ENCODE assay signal across 15 mouse cellular contexts in the genomic region with DNA sequence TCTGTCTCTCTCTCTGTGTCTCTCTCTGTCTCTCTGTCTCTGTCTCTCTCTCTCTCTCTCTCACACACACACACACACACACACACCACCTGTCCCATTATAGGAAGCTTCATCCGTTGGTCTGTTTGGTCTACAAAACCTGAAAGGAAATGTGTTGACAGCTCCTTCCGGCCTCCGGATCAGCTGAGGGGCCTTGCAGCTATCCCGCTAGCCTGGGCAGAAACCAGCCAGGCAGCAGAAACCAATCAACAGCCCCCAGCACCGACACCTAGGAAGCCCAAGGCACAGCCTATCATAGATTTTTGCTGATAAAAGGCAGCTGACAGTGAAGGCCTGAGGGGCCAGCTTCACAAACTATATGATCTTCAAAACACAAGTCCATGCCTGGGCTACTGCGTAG. TPM values are rescaled to one million over a fixed set of nuclear protein-coding genes. Genes with fewer than 3 reads are reported as not detected.
DNase-seq lines count a peak whose midpoint lies in the region; ATAC-seq and TF ChIP-seq lines count a peak whose summit lies in the region.
"Had no signal": no experiment of that assay in that cellular context is flagged by ENCODE, and none has a peak within 500 bp of the region (broad histone marks: within the 10 kb centered on the region; RNA-seq: fewer than 3 reads in every experiment).

No protein-coding gene starts in this region.

- H3K4me2 ChIP-seq in heart, embryonic 11.5 days = no peak overlapping the region
- no peak overlapping the region for H3K4me2 ChIP-seq in liver, embryonic 11.5 days
- H3K4me2 ChIP-seq in forebrain, postnatal 0 days (ENCODE audit: low read depth) = no peak overlapping the region
- H3K4me2 ChIP-seq: limb, embryonic 13.5 days; neural tube, embryonic 12.5 days had no signal

- DNase-seq in heart, embryonic 10.5 days (ENCODE audit: low spot score) = no peak
- DNase-seq in A20 (ENCODE audit: low read depth, low spot score) = peak; percentile 55
- DNase-seq in liver, embryonic 11.5 days (ENCODE audit: low spot score) = no peak
- DNase-seq in spleen, postnatal 36 days (ENCODE audit: low spot score in 2 of 2) = peak; percentile 56 to 61
- DNase-seq in limb, embryonic 10.5 days (ENCODE audit: low spot score) = no peak
- no peak for DNase-seq in urinary bladder, postnatal 10 days (ENCODE audit: low spot score)
- no peak for DNase-seq in forebrain, postnatal 0 days
- DNase-seq: heart, postnatal 14 days; right cerebral cortex, adult 18-20 months had no signal

- no peak for TF ChIP-seq CTCF in forebrain, postnatal 0 days (IDR thresholded peaks at IDR 0.05; ENCODE audit: low read depth)

- WGBS in heart, embryonic 10.5 days = 20% methylated on average over 6 of the region's 6 CpGs
- WGBS in heart, embryonic 11.5 days (ENCODE audit: insufficient replicate concordance) = 26% methylated on average over 6 of the region's 6 CpGs
- WGBS in liver, embryonic 11.5 days = 32% methylated on average over 6 of the region's 6 CpGs
- WGBS in limb, embryonic 10.5 days = 68% methylated on average over 6 of the region's 6 CpGs
- WGBS in forebrain, postnatal 0 days = 82% methylated on average over 6 of the region's 6 CpGs

- peaks cover 10% of the 10 kb centered on the region for H3K4me1 ChIP-seq in heart, embryonic 10.5 days
- peaks cover 5% of the 10 kb centered on the region for H3K4me1 ChIP-seq in heart, embryonic 11.5 days (ENCODE audit: control insufficient read depth, insufficient read depth, low read length)
- H3K4me1 ChIP-seq in liver, embryonic 11.5 days (replicated peaks; ENCODE audit: control insufficient read depth, insufficient read depth, low read length) = peaks cover 16% of the 10 kb centered on the region
- no peaks in the 10 kb centered on the region; the same call in 1 of the 2 replicates for H3K4me1 ChIP-seq in limb, embryonic 10.5 days
- no peaks in the 10 kb centered on the region for H3K4me1 ChIP-seq in forebrain, postnatal 0 days (ENCODE audit: insufficient read depth)
- H3K4me1 ChIP-seq: limb, embryonic 13.5 days; neural tube, embryonic 12.5 days had no signal

- no peaks in the 10 kb centered on the region for H3K9me3 ChIP-seq in heart, embryonic 10.5 days
- peaks cover 2% of the 10 kb centered on the region; the same call in 1 of the 2 replicates for H3K9me3 ChIP-seq in heart, embryonic 11.5 days (replicated peaks; ENCODE audit: control insufficient read depth, low read length)
- H3K9me3 ChIP-seq in liver, embryonic 11.5 days (ENCODE audit: control insufficient read depth, low read length) = peaks cover 3% of the 10 kb centered on the region; the same call in 1 of the 2 replicates
- H3K9me3 ChIP-seq in limb, embryonic 10.5 days (replicated peaks) = no peaks in the 10 kb centered on the region
- H3K9me3 ChIP-seq in forebrain, postnatal 0 days (ENCODE audit: low read length) = no peaks in the 10 kb centered on the region
- H3K9me3 ChIP-seq: neural tube, embryonic 12.5 days had no signal

- peak overlapping the region; percentile 16; the same call in 1 of the 2 replicates for H3K27ac ChIP-seq in heart, embryonic 10.5 days
- no peak overlapping the region for H3K27ac ChIP-seq in heart, embryonic 11.5 days (ENCODE audit: low read depth, low read length)
- no peak overlapping the region for H3K27ac ChIP-seq in liver, embryonic 11.5 days (ENCODE audit: low read depth, low read length)
- no peak overlapping the region for H3K27ac ChIP-seq in limb, embryonic 10.5 days
- H3K27ac ChIP-seq in forebrain, postnatal 0 days (ENCODE audit: low read depth, low read length) = no peak overlapping the region
- H3K27ac ChIP-seq: limb, embryonic 13.5 days; neural tube, embryonic 12.5 days; stomach, postnatal 0 days had no signal

- peaks cover 2% of the 10 kb centered on the region; the same call in 1 of the 2 replicates for H3K36me3 ChIP-seq in heart, embryonic 10.5 days
- no peaks in the 10 kb centered on the region for H3K36me3 ChIP-seq in heart, embryonic 11.5 days (ENCODE audit: control insufficient read depth, insufficient read depth, low read length)
- no peaks in the 10 kb centered on the region for H3K36me3 ChIP-seq in liver, embryonic 11.5 days (ENCODE audit: control insufficient read depth, insufficient read depth, low read length)
- H3K36me3 ChIP-seq in limb, embryonic 10.5 days = no peaks in the 10 kb centered on the region
- H3K36me3 ChIP-seq in forebrain, postnatal 0 days (ENCODE audit: insufficient read depth) = no peaks in the 10 kb centered on the region
- H3K36me3 ChIP-seq: limb, embryonic 13.5 days; neural tube, embryonic 12.5 days had no signal

- ATAC-seq in heart, embryonic 11.5 days (replicated peaks; ENCODE audit: insufficient number of reproducible peaks, low FRiP score, low TSS enrichment) = no peak
- ATAC-seq in liver, embryonic 11.5 days (replicated peaks; ENCODE audit: low FRiP score) = peak; percentile 45; the same call in 1 of the 2 replicates
- no peak for ATAC-seq in forebrain, postnatal 0 days
- ATAC-seq: intestine, postnatal 0 days had no signal

- no peaks in the 10 kb centered on the region for H3K27me3 ChIP-seq in heart, embryonic 10.5 days (ENCODE audit: insufficient read depth, poor library complexity, severe bottlenecking)
- H3K27me3 ChIP-seq in heart, embryonic 11.5 days (ENCODE audit: control insufficient read depth, insufficient read depth, low read length) = no peaks in the 10 kb centered on the region
- no peaks in the 10 kb centered on the region for H3K27me3 ChIP-seq in liver, embryonic 11.5 days (replicated peaks; ENCODE audit: control insufficient read depth, insufficient read depth, low read length)
- H3K27me3 ChIP-seq in limb, embryonic 10.5 days (ENCODE audit: low read depth, poor library complexity, severe bottlenecking) = peaks cover 2% of the 10 kb centered on the region
- H3K27me3 ChIP-seq in forebrain, postnatal 0 days (ENCODE audit: insufficient read depth, low read length) = no peaks in the 10 kb centered on the region
- H3K27me3 ChIP-seq: neural tube, embryonic 12.5 days had no signal

- no peak overlapping the region for H3K9ac ChIP-seq in heart, embryonic 11.5 days (ENCODE audit: low read depth, low read length)
- no peak overlapping the region for H3K9ac ChIP-seq in liver, embryonic 11.5 days (ENCODE audit: low read depth, low read length)
- H3K9ac ChIP-seq in forebrain, postnatal 0 days = no peak overlapping the region
- H3K9ac ChIP-seq: limb, embryonic 13.5 days; neural tube, embryonic 12.5 days had no signal

- no peak overlapping the region for H3K4me3 ChIP-seq in heart, embryonic 10.5 days
- no peak overlapping the region for H3K4me3 ChIP-seq in heart, embryonic 11.5 days (ENCODE audit: low read depth, low read length)
- H3K4me3 ChIP-seq in liver, embryonic 11.5 days (ENCODE audit: low read depth, low read length) = no peak overlapping the region
- H3K4me3 ChIP-seq in limb, embryonic 10.5 days = no peak overlapping the region
- no peak overlapping the region for H3K4me3 ChIP-seq in forebrain, postnatal 0 days (ENCODE audit: low read depth, low read length)
- H3K4me3 ChIP-seq: erythroblast, embryonic 14.5 days; limb, embryonic 13.5 days; neural tube, embryonic 12.5 days had no signal

RNA-seq across cellular contexts. Expression of a gene that starts 7.1 kb away (rescaled TPM):
- 8.1 and 9.7 TPM in 2 replicates for polyA plus RNA-seq in heart, embryonic 10.5 days (2016; fragmentation: Nextera tagmentation; extraction: Ambion mirVana)
- polyA plus RNA-seq in heart, embryonic 11.5 days (2014; fragmentation: Nextera tagmentation; extraction: Ambion mirVana) = 5.4 and 7.0 TPM in 2 replicates
- 15.8 and 20.8 TPM in 2 replicates for polyA plus RNA-seq in liver, embryonic 11.5 days (2014; fragmentation: Nextera tagmentation; extraction: Ambion mirVana)
- polyA plus RNA-seq in limb, embryonic 10.5 days (2016; fragmentation: Nextera tagmentation; extraction: Ambion mirVana) = 1.2 and 2.0 TPM in 2 replicates
- 7.9 and 8.7 TPM in 2 replicates for total RNA-seq in forebrain, postnatal 0 days (2014; rRNA removed)
- 1.2 and 1.6 TPM in 2 replicates for polyA plus RNA-seq in forebrain, postnatal 0 days (2015; fragmentation: Nextera tagmentation; extraction: Ambion mirVana)

Comparison
In these comparisons a context has a peak if more than half of its experiments do, and no peak if none do; other contexts are left out.
1. DNase-seq: peak in A20 (single experiment) and spleen, postnatal 36 days (2 of 2); none in heart, embryonic 10.5 days (single experiment), liver, embryonic 11.5 days (single experiment), limb, embryonic 10.5 days (single experiment), urinary bladder, postnatal 10 days (single experiment) and forebrain, postnatal 0 days (single experiment).